Mouse (Mus musculus) lung, embryonic 15.5 days (tissue): ENCODE results near the gene Hdac4. TPM values are rescaled to one million over a fixed set of nuclear protein-coding genes. Genes with fewer than 3 reads are reported as not detected.

Source experiments
- ATAC-seq: fragments of 200-750 bp; cut with Nextera tagmentation; 2 replicates; pipeline ENCODE4 v1.8.0; 2017; ENCODE audit warnings: moderate number of reproducible peaks, borderline replicate concordance; ENCODE audit not compliant: low FRiP score, low TSS enrichment; ENCODE audit errors: extremely low read depth
- H3K27ac ChIP-seq: fragments of 300-500 bp; sonication (generic); 2 replicates; pipeline ENCODE4 v1.5.1; 2015; ENCODE audit warnings: moderate library complexity, mild to moderate bottlenecking, inconsistent platforms
- H3K27me3 ChIP-seq: fragments of 300-500 bp; sonication (generic); 2 replicates; pipeline ENCODE4 v1.6.1; 2015; ENCODE audit warnings: inconsistent platforms
- H3K36me3 ChIP-seq: fragments of 300-500 bp; sonication (generic); 2 replicates; pipeline ENCODE4 v1.6.1; 2015; ENCODE audit warnings: inconsistent platforms
- H3K4me1 ChIP-seq: fragments of 300-500 bp; sonication (generic); 2 replicates; pipeline ENCODE4 v1.6.1; 2015; ENCODE audit warnings: inconsistent platforms
- H3K4me2 ChIP-seq: fragments of 300-500 bp; sonication (generic); 2 replicates; pipeline ENCODE4 v1.6.1; 2015; ENCODE audit warnings: inconsistent platforms, mild to moderate bottlenecking, moderate library complexity
- H3K4me3 ChIP-seq: fragments of 300-500 bp; sonication (generic); 2 replicates; pipeline ENCODE4 v1.5.1; 2015; ENCODE audit warnings: mild to moderate bottlenecking, inconsistent platforms
- H3K9ac ChIP-seq: fragments of 300-500 bp; sonication (generic); 2 replicates; pipeline ENCODE4 v1.6.1; 2015; ENCODE audit warnings: inconsistent platforms
- H3K9me3 ChIP-seq: fragments of 300-500 bp; sonication (generic); 2 replicates; pipeline ENCODE4 v1.6.1; 2016; ENCODE audit warnings: inconsistent platforms
- WGBS: fragments of 180-500 bp; shearing (Covaris S2); methylation state at CpG from one replicate; pipeline ENCODE4 v1.1.7; 2015; 5-methylcytosine and 5-hydroxymethylcytosine counted together
- polyA plus RNA-seq: library from polyadenylated mRNA; unstranded; fragments of >200 nt; fragmentation: Nextera tagmentation; extraction: Ambion mirVana; gene quantifications from 2 replicates; pipeline ENCODE4 v1.2.1, GENCODE M21; 2015

Hdac4 gene
- polyA plus RNA-seq, 1 experiment from 2014 or later = 19.1 TPM

DNA sequence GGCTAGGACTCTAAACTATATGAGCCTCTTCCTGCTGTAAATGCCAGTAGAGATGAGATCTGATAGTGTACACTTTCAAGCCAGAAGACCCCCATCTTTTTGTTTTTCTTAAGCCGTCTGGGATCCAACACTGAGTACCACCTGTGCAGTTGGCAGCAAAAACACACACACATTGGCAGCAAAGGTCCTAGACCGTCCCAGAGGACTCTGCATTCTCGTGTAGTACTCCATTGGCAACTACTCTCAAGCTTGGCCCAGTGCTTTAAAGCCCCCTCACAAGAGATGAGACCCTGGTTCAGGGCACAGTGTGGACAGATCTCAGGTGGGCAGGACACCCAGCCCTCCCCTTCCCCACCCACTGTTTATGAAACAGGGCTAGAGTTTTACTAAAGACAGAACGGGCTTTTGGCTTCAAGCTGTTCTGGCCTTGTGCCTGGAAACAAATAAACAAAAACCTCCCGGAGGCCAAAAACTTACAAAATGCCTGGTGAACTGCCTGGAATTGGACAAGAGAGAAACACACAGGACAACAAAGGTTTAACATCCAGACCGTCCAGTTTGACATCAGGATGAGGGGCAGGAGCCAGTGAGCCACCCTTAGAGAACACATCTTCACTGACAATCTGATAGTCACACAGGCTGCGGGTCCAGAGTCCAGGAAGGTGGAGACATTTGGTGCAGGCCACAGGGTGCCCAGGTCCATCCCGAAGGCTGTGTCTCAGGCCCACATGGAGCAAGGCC lies 292.1 kb downstream of the Hdac4 start:
- Histone ChIP-seq H3K27ac (peak overlapping the region; percentile 79), H3K36me3 (no peaks in the 10 kb centered on the region), H3K4me2 (no peak overlapping the region), H3K9me3 (no peaks in the 10 kb centered on the region), H3K9ac (no peak overlapping the region), H3K27me3 (no peaks in the 10 kb centered on the region), H3K4me1 (peaks cover 24% of the 10 kb centered on the region), H3K4me3 (no peak overlapping the region)
- WGBS = 40% methylated on average over 8 of the region's 8 CpGs
- no peak for ATAC-seq

DNA sequence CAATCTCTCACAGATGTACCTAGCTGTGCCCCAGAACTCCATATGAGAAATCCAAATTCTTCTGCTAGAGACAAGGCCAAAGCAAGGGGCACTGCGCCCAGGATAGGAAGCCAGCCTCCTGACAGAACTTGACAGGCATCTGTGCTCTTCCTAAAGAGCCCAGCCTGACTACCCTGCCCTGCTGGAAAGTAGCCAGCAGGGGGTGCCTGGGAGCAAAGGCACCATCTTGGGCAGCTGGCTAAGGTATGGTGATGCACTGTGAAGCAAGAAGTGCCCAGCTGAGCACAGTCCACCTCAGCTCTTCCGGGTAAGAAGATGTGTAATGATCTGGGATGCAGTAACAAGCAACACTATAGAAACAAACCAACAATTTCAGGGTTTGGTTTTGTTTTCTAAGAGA lies 298.4 kb downstream of the Hdac4 start:
- 96% methylated on average over 2 of the region's 2 CpGs for WGBS
- Histone ChIP-seq H3K27ac (no peak overlapping the region), H3K4me1 (no peaks in the 10 kb centered on the region), H3K9me3 (no peaks in the 10 kb centered on the region), H3K27me3 (no peaks in the 10 kb centered on the region), H3K4me3 (no peak overlapping the region), H3K36me3 (no peaks in the 10 kb centered on the region), H3K9ac (no peak overlapping the region), H3K4me2 (no peak overlapping the region)
- ATAC-seq = no peak

DNA sequence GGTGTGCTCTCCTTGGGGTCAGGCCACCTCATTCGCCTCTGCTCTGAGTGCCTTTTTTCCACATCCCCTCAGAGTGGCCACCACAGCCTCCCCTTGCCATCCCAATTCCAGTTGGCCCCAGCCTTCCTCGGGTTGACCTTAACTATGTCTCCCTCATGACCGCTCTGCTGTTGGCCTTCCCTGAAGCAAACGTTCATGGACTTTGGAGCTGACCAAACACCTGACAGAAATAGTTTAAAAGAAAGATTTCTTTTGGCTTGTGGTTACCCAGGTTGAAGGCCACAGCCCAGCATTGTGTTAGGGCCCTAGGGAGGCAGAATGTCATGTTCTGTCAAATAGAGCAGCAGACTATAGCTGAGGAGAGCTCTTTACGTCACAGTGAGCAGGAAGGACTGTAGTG lies 301.2 kb downstream of the Hdac4 start:
- no peaks in the 10 kb centered on the region for H3K9me3 ChIP-seq
- H3K4me2 ChIP-seq = no peak overlapping the region
- H3K4me1 ChIP-seq = no peaks in the 10 kb centered on the region
- no peak overlapping the region for H3K27ac ChIP-seq
- 79% methylated on average over 5 of the region's 5 CpGs for WGBS
- no peaks in the 10 kb centered on the region for H3K27me3 ChIP-seq
- H3K4me3 ChIP-seq = no peak overlapping the region
- H3K36me3 ChIP-seq = no peaks in the 10 kb centered on the region
- H3K9ac ChIP-seq = no peak overlapping the region
- no peak for ATAC-seq

DNA sequence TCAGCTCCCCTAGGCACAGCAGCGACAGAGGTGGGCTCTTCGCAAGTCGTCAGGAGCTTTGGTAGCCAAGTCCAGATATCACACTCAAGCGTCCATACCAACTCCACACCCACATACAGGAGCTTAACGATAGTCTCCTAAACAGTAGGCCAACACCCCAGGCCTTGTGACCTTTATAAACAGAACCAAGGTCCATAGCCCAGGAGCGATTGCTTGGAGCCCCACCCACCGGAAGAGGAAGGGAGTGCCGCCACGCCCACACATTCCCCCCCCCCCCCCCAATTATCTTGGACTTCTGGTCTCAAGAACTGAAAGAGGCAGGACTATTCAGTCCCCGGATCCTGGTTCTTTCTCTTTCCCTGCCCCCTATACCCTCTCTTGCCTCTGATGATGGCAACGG lies 301.9 kb downstream of the Hdac4 start:
- no peak overlapping the region for H3K4me2 ChIP-seq
- H3K27ac ChIP-seq = no peak overlapping the region
- H3K9ac ChIP-seq = no peak overlapping the region
- no peak overlapping the region for H3K4me3 ChIP-seq
- no peaks in the 10 kb centered on the region for H3K4me1 ChIP-seq
- ATAC-seq = no peak
- H3K27me3 ChIP-seq = no peaks in the 10 kb centered on the region
- H3K9me3 ChIP-seq = no peaks in the 10 kb centered on the region
- WGBS = 91% methylated on average over 9 of the region's 11 CpGs
- H3K36me3 ChIP-seq = no peaks in the 10 kb centered on the region

DNA sequence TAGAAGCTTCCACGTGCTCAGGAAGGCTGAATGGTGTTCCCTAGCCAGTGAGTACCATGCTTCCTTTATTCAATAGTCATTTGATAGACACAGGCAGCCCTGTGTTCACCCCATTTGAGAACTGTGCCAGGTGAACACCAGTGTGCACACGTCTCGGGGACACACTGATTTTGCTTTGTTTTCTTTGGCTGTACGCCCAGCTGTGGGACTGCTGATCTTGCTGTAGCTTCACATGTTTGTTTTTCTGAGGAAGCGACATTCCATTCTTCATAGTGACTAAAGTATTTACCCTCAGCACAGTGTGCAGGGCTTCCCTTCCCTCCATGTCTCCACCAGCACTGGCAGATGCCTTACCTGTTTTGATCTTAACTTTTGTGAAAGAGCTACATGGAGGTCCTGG lies 312.4 kb downstream of the Hdac4 start:
- H3K36me3 ChIP-seq = no peaks in the 10 kb centered on the region
- peak overlapping the region; percentile 45 for H3K27ac ChIP-seq
- H3K4me1 ChIP-seq = no peaks in the 10 kb centered on the region
- no peak overlapping the region for H3K4me2 ChIP-seq
- 24% methylated on average over 5 of the region's 5 CpGs for WGBS
- H3K9ac ChIP-seq = no peak overlapping the region
- peaks cover 3% of the 10 kb centered on the region; the same call in 1 of the 2 replicates for H3K9me3 ChIP-seq
- no peak overlapping the region for H3K4me3 ChIP-seq
- H3K27me3 ChIP-seq = no peaks in the 10 kb centered on the region
- peak; percentile 55; the same call in 1 of the 2 replicates for ATAC-seq

DNA sequence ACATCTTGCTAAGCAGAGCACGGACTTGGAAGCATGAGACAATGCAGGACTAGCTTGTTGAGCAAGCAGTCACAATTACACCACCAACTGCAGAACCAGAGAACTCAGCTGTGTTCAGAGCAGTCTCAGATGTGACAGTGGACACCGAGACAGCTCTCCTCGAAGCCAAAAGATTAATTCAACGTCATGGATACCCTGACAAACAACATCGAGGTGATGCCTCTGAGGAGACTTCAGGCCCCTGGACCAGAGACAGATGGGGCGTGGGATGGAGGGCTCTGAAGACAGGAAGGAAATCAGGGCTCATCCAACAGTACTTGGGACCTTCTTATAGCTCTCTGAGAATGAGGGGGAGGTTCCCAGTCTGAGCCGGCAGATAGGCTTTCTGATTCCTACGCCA lies 314.6 kb downstream of the Hdac4 start:
- Histone ChIP-seq H3K27ac (no peak overlapping the region), H3K4me1 (no peaks in the 10 kb centered on the region), H3K9ac (no peak overlapping the region), H3K9me3 (peaks cover 3% of the 10 kb centered on the region; the same call in 1 of the 2 replicates), H3K36me3 (no peaks in the 10 kb centered on the region), H3K4me3 (no peak overlapping the region), H3K27me3 (no peaks in the 10 kb centered on the region), H3K4me2 (no peak overlapping the region)
- 41% methylated on average over 8 of the region's 8 CpGs for WGBS
- no peak for ATAC-seq

DNA sequence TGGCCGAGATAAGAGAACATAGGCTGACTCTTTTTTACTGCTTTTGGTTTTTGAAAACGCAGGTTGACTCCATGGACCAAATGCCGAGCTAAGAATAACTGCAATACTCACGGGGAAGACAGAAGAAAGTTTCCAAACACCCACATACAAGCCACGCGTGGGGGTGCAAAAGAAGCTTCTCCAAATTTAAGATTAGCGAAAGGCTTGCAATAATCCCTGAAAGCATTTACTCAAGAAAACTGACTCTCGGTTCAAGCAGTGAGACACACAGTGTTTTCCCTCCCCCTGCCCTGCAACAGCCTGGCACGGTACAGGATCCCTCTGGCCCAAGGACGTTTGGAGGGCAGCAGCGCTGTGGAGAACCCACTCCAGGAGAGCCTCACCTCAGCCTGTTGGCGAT lies 315.3 kb downstream of the Hdac4 start:
- ATAC-seq = no peak
- Histone ChIP-seq H3K27me3 (no peaks in the 10 kb centered on the region), H3K4me3 (no peak overlapping the region), H3K9ac (no peak overlapping the region), H3K9me3 (peaks cover 3% of the 10 kb centered on the region; the same call in 1 of the 2 replicates), H3K36me3 (no peaks in the 10 kb centered on the region), H3K4me1 (no peaks in the 10 kb centered on the region), H3K27ac (no peak overlapping the region), H3K4me2 (no peak overlapping the region)
- WGBS = 81% methylated on average over 12 of the region's 12 CpGs
